Mouse (Mus musculus): ENCODE results near the gene Acoxl. TPM values are rescaled to one million over a fixed set of nuclear protein-coding genes. Genes with fewer than 3 reads are reported as not detected.

Acoxl gene
- 0.06 and 0.11 TPM in 2 replicates for polyA plus RNA-seq (2015; fragmentation: Nextera tagmentation; extraction: Ambion mirVana)

DNA sequence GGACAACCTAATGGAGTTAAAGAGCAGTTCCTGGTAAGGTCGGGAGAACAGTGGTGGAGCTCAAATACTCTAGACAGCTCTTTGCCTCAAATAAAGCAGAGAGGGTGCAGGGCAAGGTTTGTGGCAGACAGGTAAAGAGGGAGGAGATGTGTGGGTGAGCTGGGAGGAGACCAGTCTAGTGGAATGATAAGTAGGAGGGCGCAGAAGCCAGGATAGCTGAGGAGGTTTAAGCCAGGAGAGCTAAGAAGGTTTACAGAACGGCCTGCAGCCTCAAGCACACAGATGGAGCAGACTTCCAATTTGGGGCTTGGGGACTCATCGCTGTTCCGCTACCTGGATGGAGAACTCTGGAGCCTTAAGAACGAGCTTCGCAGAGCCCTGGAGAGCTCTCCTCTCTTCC, at the start of gene Acoxl:
Gene Acoxl, plus strand, starts transcription at position 301 of the 400 bp plus-strand sequence.
- Histone ChIP-seq H3K9me3 (no peaks in the 10 kb centered on the region), H3K36me3 (no peaks in the 10 kb centered on the region), H3K27me3 (peaks cover 60% of the 10 kb centered on the region), H3K4me2 (replicated peaks) (no peak within 1 kb of the TSS), H3K4me3 (no peak within 1 kb of the TSS), H3K4me1 (no peaks in the 10 kb centered on the region), H3K9ac (no peak within 1 kb of the TSS), H3K27ac (no peak within 1 kb of the TSS)
- no peak for ATAC-seq (ENCODE audit: low FRiP score, low read depth)
- 71% methylated on average over 7 of the region's 7 CpGs for WGBS

DNA sequence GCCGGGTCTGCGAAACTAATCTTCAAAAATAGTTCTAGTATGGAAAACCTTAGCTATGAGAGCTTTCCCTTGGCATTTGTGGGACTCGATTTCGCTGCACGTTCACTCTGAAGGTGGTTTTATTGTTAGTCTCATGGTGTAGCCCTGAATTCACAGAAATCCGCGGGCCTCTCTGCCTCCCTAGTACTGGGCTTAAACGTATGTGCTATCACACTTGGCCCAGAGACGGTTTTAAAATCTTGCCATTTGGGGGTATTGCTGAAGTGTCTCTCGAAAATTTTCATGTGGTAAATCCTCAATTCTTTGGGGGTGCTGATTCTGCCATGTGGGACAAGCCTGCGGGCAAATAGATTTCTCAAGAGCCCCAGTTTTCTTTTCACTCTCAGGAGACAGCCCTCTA, 49.5 kb upstream of the Acoxl start:
- peak overlapping the region; percentile 66 for H3K27ac ChIP-seq

DNA sequence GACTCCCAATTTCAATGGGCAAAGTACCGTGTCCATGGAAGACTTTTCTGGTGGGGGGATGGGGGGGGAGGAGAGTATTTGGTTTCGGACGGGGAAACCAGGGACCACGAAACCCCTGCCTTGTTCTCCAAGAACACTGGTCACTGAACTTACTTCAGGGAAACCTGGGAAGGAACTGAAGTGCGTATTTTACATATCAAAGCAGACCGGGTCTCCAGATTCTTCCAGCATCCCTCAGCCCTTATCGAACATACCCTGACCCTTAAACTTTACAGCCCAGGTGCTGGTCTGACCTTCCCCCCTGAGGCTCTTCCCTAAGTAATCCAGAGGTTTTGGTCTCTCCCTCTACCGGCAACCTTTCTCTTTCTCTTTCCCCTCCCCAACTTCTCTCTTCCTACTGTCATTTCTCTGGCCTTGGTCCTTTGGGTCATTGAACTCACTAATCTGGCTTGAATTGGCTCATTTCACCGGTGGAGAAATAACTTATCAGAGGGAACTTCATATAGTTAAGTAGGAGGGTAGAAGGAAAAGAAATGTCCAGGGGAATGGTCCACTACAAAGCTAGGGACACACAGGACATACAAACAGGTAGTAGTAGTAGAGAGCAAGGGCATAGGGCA, 48.9 kb upstream of the Acoxl start:
- H3K4me3 ChIP-seq, result peak overlapping the region; percentile 61; the same call in 1 of the 2 replicates
- H3K9ac ChIP-seq, result peak overlapping the region; percentile 79
- no peaks in the 10 kb centered on the region for H3K9me3 ChIP-seq
- no peaks in the 10 kb centered on the region for H3K27me3 ChIP-seq
- H3K4me1 ChIP-seq, result peaks cover 26% of the 10 kb centered on the region
- no peak for ATAC-seq (ENCODE audit: low FRiP score, low read depth)
- H3K27ac ChIP-seq, result no peak overlapping the region
- 22% methylated on average over 9 of the region's 9 CpGs for WGBS
- H3K36me3 ChIP-seq, result no peaks in the 10 kb centered on the region
- peak overlapping the region; percentile 70 for H3K4me2 ChIP-seq (replicated peaks)

More for the DNA sequence above, 49.5 kb upstream of the Acoxl start:
- Histone ChIP-seq H3K9ac (peak overlapping the region; percentile 79), H3K9me3 (no peaks in the 10 kb centered on the region), H3K4me1 (peaks cover 26% of the 10 kb centered on the region), H3K36me3 (no peaks in the 10 kb centered on the region), H3K4me3 (peak overlapping the region; percentile 61), H3K27me3 (no peaks in the 10 kb centered on the region), H3K4me2 (replicated peaks) (peak overlapping the region; percentile 70)
- WGBS, result 7% methylated on average over 11 of the region's 11 CpGs
- peak; percentile 43; the same call in 1 of the 2 replicates for ATAC-seq (ENCODE audit: low FRiP score, low read depth)

DNA sequence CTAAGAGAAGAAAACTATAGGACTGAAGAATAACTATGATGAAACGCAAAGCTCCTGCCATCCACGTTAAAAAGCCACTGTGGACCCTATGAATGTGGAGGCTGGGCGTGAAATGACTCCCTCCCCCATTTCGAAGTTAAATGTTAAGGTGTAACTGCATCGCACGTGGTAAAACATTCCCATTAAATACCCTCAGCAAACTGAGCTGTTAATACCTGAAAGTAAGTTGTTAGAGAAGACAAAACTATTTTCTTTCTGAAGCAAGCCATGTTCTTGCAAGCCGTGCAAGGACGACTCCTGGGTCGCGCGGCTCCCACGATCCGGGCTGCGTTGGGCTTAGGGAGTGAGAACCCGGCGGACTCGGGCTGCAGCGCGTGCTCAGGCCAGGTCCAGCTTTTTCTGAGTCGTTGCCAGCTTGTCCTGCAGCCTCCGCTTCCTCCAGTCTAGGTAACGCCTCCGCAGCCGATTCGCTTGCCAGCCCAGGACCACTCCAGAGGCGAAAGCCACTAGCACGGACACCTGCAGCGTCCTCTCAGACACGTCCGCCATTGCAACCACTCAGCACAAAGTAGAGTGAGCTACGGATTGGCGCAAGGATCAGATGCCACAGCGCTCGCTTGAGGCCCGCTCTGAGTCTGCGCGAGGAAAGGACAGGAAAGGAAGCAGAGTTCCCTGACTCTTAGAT, 46.6 kb upstream of the Acoxl start, which contains the start of gene Mtln:
Gene Mtln, minus strand, starts transcription at position 570 of the 685 bp plus-strand sequence.
- 2% methylated on average over 37 of the region's 37 CpGs for WGBS
- peaks cover 26% of the 10 kb centered on the region for H3K4me1 ChIP-seq
- H3K27ac ChIP-seq, result peak within 1 kb of the TSS; percentile 80; the same call in 1 of the 2 replicates

DNA sequence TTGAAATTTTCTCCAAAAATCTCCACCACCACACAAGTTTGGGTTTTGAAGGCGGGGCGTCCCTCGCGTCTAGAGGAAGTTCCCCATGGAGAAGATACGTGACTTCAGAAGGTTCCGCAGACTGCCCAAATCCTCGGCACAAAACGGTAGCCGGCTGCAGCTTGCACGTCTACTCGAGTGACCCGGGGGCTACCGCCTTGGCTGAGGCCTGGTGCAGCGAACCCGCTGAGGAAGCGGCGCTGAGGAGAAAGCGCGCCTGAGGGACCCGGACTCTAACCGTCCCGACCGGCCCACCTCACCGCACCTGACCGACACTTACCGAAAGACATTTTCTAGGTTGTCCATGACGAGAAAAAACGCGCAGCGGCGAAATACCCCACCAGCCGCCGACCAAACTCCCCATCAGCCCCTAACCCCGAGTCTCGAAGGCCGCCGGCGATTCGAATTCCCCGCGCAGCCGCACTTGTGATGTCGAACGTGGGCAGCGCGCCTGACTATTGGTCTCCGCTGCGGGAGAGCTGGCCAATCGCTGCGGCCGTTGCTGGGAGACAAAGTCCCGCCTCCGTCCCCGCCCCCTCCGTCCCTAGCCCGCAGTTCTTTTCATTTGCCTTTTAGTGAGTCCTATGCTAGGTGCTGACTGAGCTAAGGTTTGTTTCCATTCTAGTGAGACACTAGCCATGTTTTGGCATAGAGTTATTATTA, 7.1 kb upstream of the Acoxl start, which contains the start of gene Bub1:
Gene Bub1, minus strand, starts transcription at position 465 of the 702 bp plus-strand sequence.
- Histone ChIP-seq H3K27ac (no peak within 1 kb of the TSS), H3K4me2 (replicated peaks) (peak within 1 kb of the TSS; percentile 81), H3K27me3 (0 out of 2 replicates have a peak, but pooled peaks cover 5% of the 10 kb centered on the region), H3K4me3 (peak within 1 kb of the TSS; percentile 77), H3K4me1 (peaks cover 10% of the 10 kb centered on the region), H3K9ac (peak within 1 kb of the TSS; percentile 67), H3K9me3 (no peaks in the 10 kb centered on the region), H3K36me3 (0 out of 2 replicates have a peak, but pooled peaks cover 6% of the 10 kb centered on the region)
- ATAC-seq (ENCODE audit: low FRiP score, low read depth), result peak; percentile 98
- under 1% methylated on average over 56 of the region's 56 CpGs for WGBS

More for the DNA sequence above, 46.6 kb upstream of the Acoxl start, which contains the start of gene Mtln:
- ATAC-seq (ENCODE audit: low FRiP score, low read depth), result peak; percentile 94
- peak within 1 kb of the TSS; percentile 72 for H3K4me3 ChIP-seq
- peak within 1 kb of the TSS; percentile 70 for H3K4me2 ChIP-seq (replicated peaks)
- H3K9me3 ChIP-seq, result no peaks in the 10 kb centered on the region
- H3K27me3 ChIP-seq, result no peaks in the 10 kb centered on the region
- no peaks in the 10 kb centered on the region for H3K36me3 ChIP-seq
- H3K9ac ChIP-seq, result peak within 1 kb of the TSS; percentile 79

DNA sequence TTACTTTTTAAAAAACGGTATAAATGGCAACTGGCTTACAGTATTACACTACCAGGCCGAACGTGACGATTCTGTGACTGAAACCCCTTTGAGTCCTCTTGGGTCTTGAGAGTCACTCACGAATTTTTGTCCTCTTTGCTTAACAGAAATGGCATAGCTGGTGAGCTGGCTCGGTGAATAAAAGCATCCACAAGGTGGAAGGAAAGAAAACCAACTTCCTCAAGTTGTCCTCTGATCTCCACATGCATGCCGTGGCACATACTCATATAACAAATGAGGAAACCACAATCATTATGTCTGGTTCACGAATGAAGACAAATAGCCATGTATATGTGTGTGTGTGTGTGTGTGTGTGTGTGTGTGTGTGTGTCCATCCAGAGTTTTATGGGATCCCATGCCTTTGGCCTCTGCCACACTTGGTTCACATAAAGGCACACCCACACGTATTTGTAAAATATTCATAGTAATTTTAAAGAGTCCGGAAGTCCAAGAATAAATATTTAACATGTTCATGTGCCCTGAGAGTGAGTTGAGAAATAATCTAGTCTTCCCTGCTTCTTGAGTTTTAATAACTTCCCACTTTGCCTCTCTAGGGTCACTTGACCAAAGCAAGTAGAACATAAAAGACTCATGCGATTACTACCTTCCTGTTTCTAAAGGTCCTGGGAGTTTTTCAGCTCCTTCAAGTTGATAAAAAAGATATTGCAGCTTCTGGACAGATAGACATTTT, 6.4 kb upstream of the Acoxl start:
- WGBS, result 40% methylated on average over 11 of the region's 11 CpGs
- H3K9ac ChIP-seq, result 0 out of 2 replicates have a peak overlapping the region, but pooled peaks have one; percentile 8
- H3K36me3 ChIP-seq, result 0 out of 2 replicates have a peak, but pooled peaks cover under 1% of the 10 kb centered on the region
- H3K4me1 ChIP-seq, result peaks cover 10% of the 10 kb centered on the region
- H3K9me3 ChIP-seq, result no peaks in the 10 kb centered on the region
- H3K4me3 ChIP-seq, result peak overlapping the region; percentile 77
- ATAC-seq (ENCODE audit: low FRiP score, low read depth), result peak; percentile 64; the same call in 1 of the 2 replicates
- H3K4me2 ChIP-seq (replicated peaks), result peak overlapping the region; percentile 81
- no peak overlapping the region for H3K27ac ChIP-seq
- H3K27me3 ChIP-seq, result peaks cover 10% of the 10 kb centered on the region

DNA sequence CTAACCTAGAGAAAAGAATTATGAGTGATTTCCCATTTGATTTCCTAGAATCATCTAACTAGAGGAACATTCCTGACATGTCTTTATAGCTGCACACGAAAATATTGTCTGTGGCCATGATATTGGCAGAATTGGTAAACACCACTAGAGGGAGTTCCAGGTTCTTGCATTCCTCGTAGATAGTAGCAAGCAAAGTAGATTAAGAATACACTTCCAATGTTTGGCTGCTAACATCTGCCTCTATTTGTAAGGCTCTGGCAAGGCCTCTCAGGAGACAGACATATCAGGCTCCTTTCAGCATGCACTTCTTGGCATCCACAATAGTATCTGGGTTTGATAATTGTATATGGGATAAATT, 5.9 kb upstream of the Acoxl start:
- WGBS, result 25% methylated on average over 2 of the region's 2 CpGs
- H3K27ac ChIP-seq, result no peak overlapping the region
- H3K9ac ChIP-seq, result no peak overlapping the region
- no peak overlapping the region for H3K4me2 ChIP-seq (replicated peaks)
- peaks cover 10% of the 10 kb centered on the region for H3K4me1 ChIP-seq
- no peak for ATAC-seq (ENCODE audit: low FRiP score, low read depth)
- H3K27me3 ChIP-seq, result peaks cover 16% of the 10 kb centered on the region
- no peak overlapping the region for H3K4me3 ChIP-seq
- no peaks in the 10 kb centered on the region for H3K9me3 ChIP-seq
- no peaks in the 10 kb centered on the region for H3K36me3 ChIP-seq

DNA sequence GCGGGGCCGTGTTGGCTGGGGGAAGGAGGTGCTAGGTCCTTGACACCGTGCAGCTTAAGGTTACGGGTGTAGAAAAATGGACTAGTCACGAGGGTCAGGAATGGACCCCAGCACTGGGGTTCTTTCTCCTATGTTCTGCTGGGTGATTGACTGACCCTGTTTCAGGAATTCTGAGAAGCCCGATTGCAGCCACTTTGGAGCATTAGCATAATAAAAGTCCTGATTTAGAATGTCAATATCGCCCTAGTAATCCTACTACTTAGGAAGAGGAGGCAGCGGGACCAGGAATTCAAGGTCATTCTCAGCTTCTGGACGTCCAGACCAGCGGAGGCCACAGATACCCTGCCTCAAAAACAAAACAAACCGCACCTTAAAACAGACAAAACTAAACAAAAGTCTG, 749 bp downstream of the Acoxl start:
- no peak overlapping the region for H3K4me2 ChIP-seq (replicated peaks)
- ATAC-seq (ENCODE audit: low FRiP score, low read depth), result no peak
- no peak overlapping the region for H3K9ac ChIP-seq
- no peak overlapping the region for H3K4me3 ChIP-seq
- H3K36me3 ChIP-seq, result no peaks in the 10 kb centered on the region
- H3K27ac ChIP-seq, result no peak overlapping the region
- H3K4me1 ChIP-seq, result no peaks in the 10 kb centered on the region
- WGBS, result 21% methylated on average over 11 of the region's 11 CpGs
- no peaks in the 10 kb centered on the region for H3K9me3 ChIP-seq
- H3K27me3 ChIP-seq, result peaks cover 60% of the 10 kb centered on the region

DNA sequence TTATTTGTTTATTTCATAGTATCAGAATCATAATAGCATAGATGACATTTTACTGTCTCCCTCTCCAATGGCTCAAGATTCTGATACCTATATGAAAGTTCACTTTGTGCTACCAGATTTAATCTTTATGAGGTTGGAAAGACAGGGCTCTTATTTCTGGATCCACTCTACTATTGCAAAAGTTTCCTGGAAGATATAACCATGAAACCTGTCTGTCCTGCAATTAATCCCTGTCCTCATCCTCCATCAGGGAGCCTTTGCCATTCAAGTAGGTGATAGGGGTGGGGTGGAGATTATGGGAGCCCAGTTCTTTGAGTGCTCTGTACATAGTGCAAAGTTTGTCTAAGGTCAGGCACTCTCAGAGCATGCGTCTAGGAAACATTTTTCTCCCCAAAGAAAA, 2.7 kb downstream of the Acoxl start:
- H3K4me1 ChIP-seq, result no peaks in the 10 kb centered on the region
- H3K4me3 ChIP-seq, result no peak overlapping the region
- no peaks in the 10 kb centered on the region for H3K36me3 ChIP-seq
- H3K9ac ChIP-seq, result no peak overlapping the region
- H3K27ac ChIP-seq, result no peak overlapping the region
- H3K4me2 ChIP-seq (replicated peaks), result no peak overlapping the region
- ATAC-seq (ENCODE audit: low FRiP score, low read depth), result no peak
- 83% methylated on average over 1 of the region's 1 CpGs for WGBS
- H3K27me3 ChIP-seq, result peaks cover 58% of the 10 kb centered on the region
- H3K9me3 ChIP-seq, result no peaks in the 10 kb centered on the region

DNA sequence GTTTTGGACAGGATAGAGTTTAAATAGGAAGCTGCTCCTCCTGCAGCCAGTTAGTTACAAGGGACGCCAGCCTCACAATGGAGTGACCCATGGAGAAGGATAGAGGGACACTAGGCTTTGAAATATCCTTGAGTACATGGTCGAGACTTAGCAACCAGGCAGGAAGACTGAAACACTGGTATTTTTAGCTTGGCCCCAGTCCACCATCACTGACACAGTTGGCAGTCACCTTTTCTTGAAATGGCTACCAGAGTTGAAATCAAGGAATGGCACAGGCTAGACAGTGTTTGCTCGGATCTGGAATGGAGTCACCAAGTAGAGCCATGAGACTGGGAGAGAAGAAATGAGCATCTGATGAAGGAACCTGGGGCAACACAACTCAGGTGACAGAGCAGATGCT, 3.7 kb downstream of the Acoxl start:
- H3K9me3 ChIP-seq, result no peaks in the 10 kb centered on the region
- no peak for ATAC-seq (ENCODE audit: low FRiP score, low read depth)
- H3K27me3 ChIP-seq, result peaks cover 51% of the 10 kb centered on the region
- no peak overlapping the region for H3K27ac ChIP-seq
- H3K4me1 ChIP-seq, result no peaks in the 10 kb centered on the region
- H3K9ac ChIP-seq, result no peak overlapping the region
- 73% methylated on average over 3 of the region's 3 CpGs for whole genome bisulfite sequencing
- no peaks in the 10 kb centered on the region for H3K36me3 ChIP-seq
- no peak overlapping the region for H3K4me2 ChIP-seq (replicated peaks)
- H3K4me3 ChIP-seq, result no peak overlapping the region

DNA sequence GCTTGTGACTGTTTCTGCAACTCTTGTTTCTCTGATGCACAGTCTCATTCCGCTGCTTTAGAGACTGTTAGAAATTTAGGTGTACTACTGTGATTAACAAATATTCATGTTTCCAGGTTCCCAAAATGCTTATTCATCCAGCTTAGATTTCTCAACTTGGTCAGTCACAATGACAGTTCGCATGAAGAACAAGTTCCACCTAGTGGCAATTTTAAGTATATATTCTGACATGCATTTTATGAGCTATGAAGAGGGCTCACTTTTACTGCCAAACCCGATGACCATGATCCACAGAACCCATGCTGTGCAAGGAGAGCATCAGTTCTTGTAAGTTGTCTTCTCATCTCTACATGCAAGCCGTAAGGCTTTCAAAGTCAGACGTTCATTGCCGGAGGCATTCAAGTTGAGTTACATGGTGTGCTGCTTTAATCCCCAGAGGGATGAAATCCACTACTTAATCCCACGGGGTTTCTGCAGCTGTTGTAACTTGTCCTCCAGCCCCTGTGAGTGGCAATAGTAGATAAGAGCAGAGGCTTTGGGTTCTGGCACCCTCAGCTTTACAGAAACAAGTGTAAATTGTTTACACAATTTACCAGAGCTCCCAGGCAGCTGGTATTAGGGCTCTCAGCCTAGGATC, 6.8 kb downstream of the Acoxl start:
- no peak for ATAC-seq (ENCODE audit: low FRiP score, low read depth)

More for the DNA sequence above, 6.8 kb downstream of the Acoxl start:
- H3K27ac ChIP-seq, result no peak overlapping the region
- H3K27me3 ChIP-seq, result peaks cover 22% of the 10 kb centered on the region
- no peaks in the 10 kb centered on the region for H3K4me1 ChIP-seq
- no peak overlapping the region for H3K4me2 ChIP-seq (replicated peaks)
- no peak overlapping the region for H3K9ac ChIP-seq
- no peaks in the 10 kb centered on the region for H3K9me3 ChIP-seq
- H3K4me3 ChIP-seq, result no peak overlapping the region
- no peaks in the 10 kb centered on the region for H3K36me3 ChIP-seq
- 41% methylated on average over 7 of the region's 7 CpGs for WGBS

Measured in limb, embryonic 13.5 days (tissue).